Mouse (Mus musculus) heart, postnatal 14 days (tissue): ENCODE data around the gene Cyp2d11. TPM values are rescaled to one million over a fixed set of nuclear protein-coding genes. Genes with fewer than 3 reads are reported as not detected.

ENCODE experiments used
- DNase-seq, 2 experiments: peaks; one replicate each; pipeline ENCODE4 v3.0.0; 2021 to 2022
- intact Hi-C: fragments of 180-260 bp; cut with DNase I; formaldehyde crosslinking; loops from one replicate; pipeline ENCODE4 v1.15.1; 2025
- total RNA-seq, 2 experiments: library from RNA; stranded (reverse); gene quantifications; 2 replicates each; pipeline ENCODE4 v1.2.3; 2021

Cyp2d11 gene
- total RNA-seq, 2 experiments from 2014 or later = not detected

GRCm38 (mm10) chr15:82353745-82354113, 40.1 kb downstream of the Cyp2d11 start:
- DNase-seq = no peak
- intact Hi-C loops = loop anchor here (2.0 kb wide), 1 partner anchor 63 kb away; no protein-coding TSS in a partner anchor

- no peak for DNase-seq
- intact Hi-C loops = no loop called here
These were observed 40.6 kb downstream of the Cyp2d11 start for GRCm38 (mm10) chr15:82353078-82353744.

DNA sequence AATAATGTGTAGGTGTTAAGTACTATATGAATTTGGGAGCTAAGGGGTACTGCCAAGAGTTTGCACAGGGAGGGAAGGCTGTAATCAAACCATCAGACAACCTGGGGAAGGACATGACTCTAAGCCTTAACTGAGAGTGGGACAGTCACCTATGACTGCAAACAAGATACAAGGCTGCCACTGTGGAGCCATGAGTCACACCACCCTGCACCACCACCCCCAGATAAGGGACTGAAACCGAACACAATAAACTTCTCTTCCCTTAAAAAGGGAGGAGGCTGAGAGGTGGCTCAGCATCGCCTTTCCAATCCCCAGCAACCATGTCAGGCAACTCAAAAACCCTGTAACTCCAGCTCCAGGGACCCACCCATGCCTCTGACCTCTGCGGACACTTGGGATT, 42.3 kb downstream of the Cyp2d11 start:
- no peak for DNase-seq
- intact Hi-C loops = no loop called here

DNA sequence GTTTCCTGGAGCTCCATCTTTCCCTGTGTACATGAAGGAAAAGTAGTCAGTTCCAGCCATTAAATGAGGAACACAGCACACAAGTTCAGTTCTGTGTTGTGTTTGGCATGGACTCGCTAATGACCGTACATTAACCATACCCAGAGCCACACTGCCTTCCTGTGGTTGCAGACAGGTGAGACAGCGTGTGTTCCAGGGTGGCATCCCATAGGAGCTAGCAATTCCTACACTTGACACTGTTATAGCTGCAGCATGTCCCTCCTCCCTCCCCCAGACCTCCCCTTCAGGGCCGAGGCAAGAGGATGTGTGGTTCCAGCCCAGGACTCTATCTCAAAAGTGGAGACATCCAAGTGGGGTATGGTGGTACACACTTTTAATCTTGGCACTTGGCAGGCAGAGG, 43.5 kb downstream of the Cyp2d11 start:
- intact Hi-C loops = no loop called here
- DNase-seq = no peak

- DNase-seq = no peak
- intact Hi-C loops = no loop called here
These were observed 44.9 kb downstream of the Cyp2d11 start for GRCm38 (mm10) chr15:82348999-82349341.

DNA sequence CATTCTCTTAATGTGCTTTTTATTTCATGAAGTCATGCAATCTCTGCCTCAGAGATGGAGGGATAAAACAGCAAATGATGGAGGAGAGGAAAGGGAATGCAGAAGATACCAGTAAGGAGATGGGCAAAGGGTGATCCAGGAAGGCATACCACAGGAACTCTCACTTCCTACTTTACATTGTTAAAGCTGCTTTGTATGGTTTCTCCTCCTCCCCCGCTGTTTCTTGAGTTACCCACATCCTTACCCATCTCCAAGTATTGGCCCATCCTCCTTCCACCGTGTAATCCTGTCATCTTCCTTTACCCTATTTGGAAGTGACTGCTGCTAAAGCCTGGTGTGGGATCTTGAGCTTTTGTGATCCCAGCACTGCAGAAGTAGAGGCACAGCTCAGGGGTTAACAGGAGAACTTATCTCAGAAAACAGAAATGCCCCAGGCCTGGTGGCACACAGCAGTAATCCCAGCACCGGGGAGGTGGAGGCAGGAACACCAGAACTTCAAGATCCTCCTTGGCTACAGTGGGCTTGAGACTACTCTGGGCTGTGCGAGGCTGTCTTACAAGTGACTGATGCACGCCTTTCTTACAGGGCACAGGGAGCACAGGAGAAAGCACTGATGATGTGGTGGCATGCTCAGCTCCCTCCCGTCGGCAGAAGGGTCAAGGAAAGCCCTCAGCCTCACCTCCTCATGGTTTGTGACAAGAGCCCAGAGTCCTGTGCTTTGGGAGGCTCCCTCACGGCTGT, 45.4 kb downstream of the Cyp2d11 start:
- intact Hi-C loops = no loop called here
- DNase-seq = no peak

GRCm38 (mm10) chr15:82347852-82348251, 46.0 kb downstream of the Cyp2d11 start:
- DNase-seq = no peak

GRCm38 (mm10) chr15:82347303-82347676, 46.5 kb downstream of the Cyp2d11 start:
- DNase-seq = no peak
- intact Hi-C loops = no loop called here

More at GRCm38 (mm10) chr15:82347852-82348251, 46.0 kb downstream of the Cyp2d11 start:
- intact Hi-C loops = no loop called here

DNA sequence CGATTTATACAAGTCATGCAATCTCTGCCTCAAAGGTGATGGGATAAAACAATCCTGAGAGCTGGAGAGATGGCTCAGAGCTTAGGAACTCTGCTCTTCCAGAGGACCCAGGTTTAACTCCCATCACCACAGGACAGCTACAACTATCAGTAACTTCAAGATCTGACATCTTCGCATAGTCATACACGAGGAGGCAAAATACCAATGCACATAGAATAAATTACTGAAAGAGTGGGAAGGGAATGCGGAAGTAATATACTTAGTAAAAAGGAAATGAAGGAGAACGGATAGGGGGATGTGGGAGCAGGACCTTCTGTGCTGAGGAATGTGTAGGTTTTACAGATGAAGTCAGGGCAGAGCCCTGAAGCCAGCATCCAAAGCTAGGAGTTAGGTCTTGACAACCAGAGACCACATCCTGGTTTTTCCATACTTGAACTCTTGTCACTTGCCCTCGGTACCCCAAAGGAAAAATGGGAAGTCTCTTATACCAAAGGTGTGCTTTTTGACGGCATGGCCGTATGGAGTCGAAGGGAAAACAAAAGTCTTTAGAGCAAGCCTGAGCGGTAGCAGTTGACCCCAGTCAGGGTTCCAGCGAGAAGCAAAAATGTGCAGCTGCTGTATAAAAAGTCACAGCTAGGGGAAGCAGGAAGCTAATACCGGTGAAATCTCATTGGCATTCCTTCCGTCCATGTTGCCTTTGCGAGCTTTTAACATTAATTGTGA, 47.1 kb downstream of the Cyp2d11 start:
- no peak for DNase-seq
- intact Hi-C loops = no loop called here

DNA sequence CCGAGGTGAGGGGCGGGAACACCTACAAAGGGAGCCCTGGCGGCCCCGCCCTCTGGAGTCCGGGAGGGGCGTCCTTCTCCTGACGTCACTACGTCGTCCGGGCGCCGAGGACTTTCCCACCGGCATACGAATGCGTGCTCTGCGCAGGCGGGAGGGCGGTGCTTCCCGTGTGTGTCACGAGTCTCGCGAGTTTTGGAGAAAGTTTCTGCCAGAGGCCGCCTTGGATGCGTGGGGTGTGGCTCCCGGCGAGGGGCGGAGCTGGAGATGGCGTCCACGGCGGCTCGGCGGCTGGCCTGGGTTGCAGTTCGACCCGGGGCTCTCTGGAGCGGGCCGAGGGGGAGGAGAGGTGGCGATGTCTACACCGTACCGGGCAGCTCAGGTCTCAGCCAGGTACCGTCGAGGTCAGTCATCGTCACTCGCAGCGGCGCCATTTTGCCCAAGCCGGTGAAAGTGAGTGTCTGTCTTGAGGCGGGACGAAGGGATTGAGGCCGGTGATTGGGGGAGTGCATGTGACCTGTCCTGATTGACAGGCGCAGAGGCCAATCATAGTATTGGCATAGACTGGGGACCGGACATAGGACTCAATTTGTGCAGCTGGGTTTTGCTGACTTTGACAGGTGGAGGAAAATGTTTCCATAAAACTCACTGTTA, 47.9 kb downstream of the Cyp2d11 start:
- peak; percentile 96 to 97 for DNase-seq
- intact Hi-C loops = no loop called here

DNA sequence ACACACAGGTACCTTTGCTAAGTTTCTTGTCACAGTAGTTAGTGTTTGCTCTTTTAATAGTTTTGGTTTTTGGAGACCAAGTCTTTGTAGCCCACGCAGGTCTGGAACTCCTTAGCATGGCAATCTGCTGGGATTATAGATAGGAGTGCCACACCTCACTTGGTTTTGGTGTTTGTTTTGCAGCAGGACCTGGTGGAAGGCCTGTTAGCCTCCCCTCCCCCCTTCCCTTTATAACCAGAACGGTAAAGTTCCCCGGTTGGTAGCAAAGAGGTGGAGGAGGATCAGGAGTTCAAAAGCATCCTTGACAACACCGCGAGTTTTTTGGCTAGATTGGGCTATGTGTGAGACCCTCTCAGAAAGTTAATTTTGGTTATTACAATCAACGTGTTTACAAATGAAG, 48.9 kb downstream of the Cyp2d11 start:
- intact Hi-C loops = no loop called here
- DNase-seq = no peak

- no peak for DNase-seq
- intact Hi-C loops = no loop called here
These were observed 50.2 kb downstream of the Cyp2d11 start for GRCm38 (mm10) chr15:82343368-82344287.

DNA sequence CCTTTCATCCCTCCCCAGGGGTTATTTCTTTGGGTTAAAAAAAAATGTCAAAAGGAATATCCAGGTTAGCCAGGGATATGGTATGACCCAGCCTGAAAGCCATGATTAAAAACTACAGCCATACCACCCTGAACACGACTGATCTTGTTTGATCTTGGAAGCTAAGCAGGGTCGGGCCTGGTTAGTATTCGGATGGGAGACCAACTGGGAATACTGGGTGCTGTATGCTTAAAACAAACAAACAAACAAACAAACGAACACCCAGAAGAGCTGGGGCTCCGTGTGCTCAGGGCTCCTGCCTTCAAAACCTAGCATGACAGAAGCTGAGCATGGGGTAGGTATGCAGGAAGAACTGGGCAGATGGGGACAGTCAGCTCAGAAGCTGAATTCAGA, 51.3 kb downstream of the Cyp2d11 start:
- no peak for DNase-seq
- intact Hi-C loops = no loop called here

DNA sequence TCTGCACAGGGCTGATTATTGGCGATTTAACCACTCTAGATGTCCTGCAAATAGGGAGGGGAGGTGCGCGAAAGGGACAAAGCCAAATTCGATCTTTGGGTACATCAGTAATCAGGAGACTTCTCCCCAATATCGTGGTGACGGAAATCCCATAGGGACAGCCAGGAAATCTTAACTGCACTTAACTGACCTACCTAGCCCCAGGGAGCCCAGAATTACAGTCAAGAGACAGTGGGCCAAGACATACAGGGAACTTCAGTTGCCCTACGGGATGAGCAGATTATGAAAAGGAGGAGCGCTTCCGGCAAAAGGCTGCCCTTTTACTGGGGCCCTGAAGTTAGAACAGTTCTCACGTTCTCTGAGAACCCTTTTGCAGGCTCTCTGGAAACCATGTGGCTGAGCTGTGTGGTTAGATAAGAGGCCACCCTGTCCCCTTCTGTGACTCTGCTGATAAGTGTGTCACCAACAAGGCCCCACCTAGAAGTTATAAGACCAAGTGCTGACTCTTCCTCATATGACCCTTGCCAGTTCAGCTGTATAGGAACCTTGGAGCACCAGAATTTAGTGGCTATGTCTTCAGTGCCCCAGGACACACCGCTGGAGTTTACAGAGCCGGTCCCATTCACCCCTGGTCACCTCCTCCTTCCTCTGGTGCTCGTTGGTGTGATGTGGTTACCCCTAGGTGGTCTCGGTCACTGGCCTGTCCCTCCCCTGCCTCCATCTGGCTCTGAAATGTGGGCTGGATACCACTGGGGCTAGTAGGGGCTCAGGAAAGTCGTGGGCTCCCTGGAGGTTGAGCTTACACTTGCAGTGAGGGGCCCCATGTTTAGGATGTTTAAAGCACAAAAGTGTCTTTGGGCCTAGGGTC, 51.9 kb downstream of the Cyp2d11 start:
- intact Hi-C loops = no loop called here
- DNase-seq = no peak

DNA sequence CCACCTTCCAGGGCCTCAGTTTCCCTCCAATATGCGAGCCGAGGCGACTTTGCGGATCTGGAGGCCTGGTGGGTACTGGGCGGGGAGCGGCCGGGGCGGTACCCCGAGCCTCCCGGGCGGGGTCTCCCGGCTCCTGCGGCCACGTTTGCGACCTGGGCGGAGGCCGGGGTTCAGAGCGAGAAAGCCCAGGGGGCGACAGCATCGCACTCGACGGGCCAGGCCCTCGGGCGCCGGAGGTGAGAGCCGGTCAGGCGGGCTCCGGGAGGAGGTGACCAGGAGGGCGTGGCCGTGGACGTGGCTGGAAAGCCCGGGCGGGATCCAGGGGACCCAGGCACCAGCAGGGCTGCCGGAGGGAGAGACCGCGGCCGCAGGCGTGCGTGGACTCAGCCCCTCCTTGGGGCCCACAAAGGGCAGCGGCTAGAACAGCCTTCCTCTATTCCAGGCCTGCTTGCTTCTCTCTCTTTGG, 52.8 kb downstream of the Cyp2d11 start:
- peak; percentile 71 to 74 for DNase-seq
- intact Hi-C loops = no loop called here

- intact Hi-C loops = no loop called here
- DNase-seq = no peak
These were observed 53.3 kb downstream of the Cyp2d11 start for GRCm38 (mm10) chr15:82340414-82341035.

- DNase-seq = no peak
- intact Hi-C loops = no loop called here
These were observed 54.1 kb downstream of the Cyp2d11 start for GRCm38 (mm10) chr15:82339634-82340254.
